Mouse (Mus musculus) ES-Bruce4 (cell line): ENCODE measurements at regions not wholly inside any gene's neighbourhood (a gene's known extent, or its start where the extent isn't known, plus 50 kb on each side); places are given as distances from the start of the nearest gene placed in this dataset.

Source experiments
- CTCF ChIP-seq: IDR thresholded peaks from one replicate; pipeline ENCODE4 v1.8.1; 2011; ENCODE audit warnings: low read depth, low read length
- EP300 ChIP-seq: IDR thresholded peaks from 2 replicates; pipeline ENCODE4 v1.6.1; 2011; ENCODE audit warnings: low read depth, low read length; ENCODE audit not compliant: insufficient read depth
- POLR2A ChIP-seq: IDR thresholded peaks from one replicate; pipeline ENCODE4 v1.8.1; 2011; ENCODE audit warnings: low read length; ENCODE audit not compliant: insufficient read depth

DNA sequence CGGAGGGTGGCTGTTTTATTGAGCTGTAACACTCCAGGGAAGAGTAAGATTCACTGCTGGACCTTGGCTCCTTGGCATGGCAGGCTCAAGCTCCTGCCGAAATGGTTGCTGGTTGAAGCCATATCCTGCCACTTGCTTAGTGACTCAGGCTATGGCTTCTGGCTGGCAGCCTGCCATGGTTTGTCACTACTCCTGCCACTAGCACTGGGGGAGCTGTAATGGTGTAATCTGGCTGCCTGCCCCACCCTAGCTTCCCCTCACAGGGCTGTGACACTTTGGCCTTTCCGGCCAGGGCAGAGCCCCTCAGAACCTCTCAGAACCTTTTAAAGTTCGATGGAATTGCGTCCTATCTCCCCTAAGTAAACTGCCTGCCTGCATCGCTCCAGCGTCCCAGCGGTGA is 424.9 kb downstream of the Prim2 start:
- TF ChIP-seq POLR2A, result no peak
- TF ChIP-seq CTCF, result no peak
- TF ChIP-seq EP300, result no peak
